Mouse (Mus musculus) MEL-GATA-1-ER (cell line): ENCODE results near the gene Actrt1.

Experiments used
- DNase-seq: peaks from one replicate; pipeline ENCODE4 v3.0.0-alpha.2; 2012; ENCODE audit warnings: low read depth; ENCODE audit errors: extremely low read depth

Gene Actrt1

GRCm38 (mm10) chrX:46328707-46329106 is at the start of gene Actrt1:
Gene Actrt1, plus strand, starts transcription at chrX:46329007.
- no peak for DNase-seq

- no peak for DNase-seq
Measured at GRCm38 (mm10) chrX:46331463-46332115, 2.8 kb downstream of the Actrt1 start.
